Mouse (Mus musculus) CD4-positive, CD25-positive, alpha-beta regulatory T cell, adult 4 months (primary cell): Measurements from ENCODE around the gene Hdlbp. TPM values are rescaled to one million over a fixed set of nuclear protein-coding genes. Genes with fewer than 3 reads are reported as not detected.
"Not testable (repeated sequence)": the region's sequence is repeated elsewhere in the genome, so short reads cannot be mapped to it uniquely, and the experiment has no call there.

Experiments used
- ATAC-seq: one replicate; pipeline ENCODE4 v1.8.0; 2017
- polyA plus RNA-seq, 2 experiments: library from polyadenylated mRNA; unstranded; fragments of 100-300 nt; shearing (Covaris generic); gene quantifications; one replicate each; pipeline ENCODE4 v1.2.1; 2017

Hdlbp gene
- 10 to 100 TPM; 49.6 to 73.9 TPM for polyA plus RNA-seq

DNA sequence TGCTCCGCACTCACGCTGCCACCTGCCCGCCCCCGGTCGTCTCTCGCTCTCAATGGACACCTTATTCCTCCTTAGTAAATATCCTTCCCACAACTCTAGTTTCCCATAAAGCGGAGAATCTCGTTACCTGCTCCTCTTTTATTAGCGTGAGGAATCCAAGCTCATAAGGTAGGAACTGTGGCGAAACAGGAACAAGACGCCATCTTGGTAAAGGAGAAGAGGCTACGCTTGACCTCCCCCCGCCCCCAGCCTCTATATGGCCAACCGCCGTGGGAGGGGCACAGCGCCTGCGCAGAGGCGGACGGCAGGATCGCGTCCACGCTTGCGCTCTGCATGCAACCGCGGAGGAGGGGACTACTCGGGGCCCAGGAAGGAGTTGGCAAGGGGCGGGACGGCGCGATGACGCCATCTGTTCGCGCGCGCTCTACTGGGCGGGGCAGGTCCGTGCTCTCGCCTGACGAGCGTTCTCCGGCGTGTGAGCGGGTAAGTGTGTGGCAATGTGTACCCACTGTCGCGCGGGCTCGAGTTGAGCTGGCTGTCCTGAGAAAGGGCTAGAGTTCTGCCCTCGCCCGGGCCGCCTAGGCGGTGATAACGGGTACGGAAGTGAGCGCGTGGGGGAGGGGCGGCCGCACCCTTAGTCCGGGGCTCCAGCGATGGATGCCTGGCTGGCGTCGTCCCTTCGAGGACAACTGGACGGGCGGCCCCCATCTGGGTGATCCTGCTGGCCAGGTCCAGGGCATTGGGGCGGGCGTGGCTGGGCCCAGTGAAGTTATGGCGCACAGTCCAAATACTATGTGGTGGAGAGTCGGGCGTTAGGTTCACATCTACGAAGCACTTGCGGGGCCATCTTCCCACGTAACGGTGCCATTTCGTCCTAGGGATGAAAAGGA, at the start of gene Hdlbp:
Gene Hdlbp (minus strand): TSS at position 230 of the 890 bp plus-strand sequence.
- ATAC-seq: peak; percentile 78

- ATAC-seq: no peak
Measured at GRCm38 (mm10) chr1:93522325-93522724, 43.7 kb upstream of the Hdlbp start.

DNA sequence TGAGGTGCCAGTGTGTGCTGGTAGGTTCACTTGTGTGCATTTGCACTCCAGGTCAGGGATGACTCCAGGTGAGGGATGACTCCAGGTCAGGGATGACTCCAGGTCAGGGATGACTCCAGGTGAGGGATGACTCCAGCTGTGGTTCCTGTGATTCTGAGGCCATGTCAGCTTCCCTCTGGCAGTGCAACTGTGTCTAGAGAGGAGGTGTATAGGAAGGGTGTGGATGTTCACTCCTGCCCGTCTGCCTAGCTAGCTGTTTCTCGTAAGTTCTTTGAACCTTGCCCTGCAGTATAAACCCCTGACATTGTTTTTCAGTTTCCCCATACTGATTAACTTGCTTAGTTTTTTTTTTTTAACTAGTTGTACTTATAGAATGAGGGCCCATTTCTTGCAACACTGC, 42.9 kb upstream of the Hdlbp start:
- ATAC-seq: no peak

DNA sequence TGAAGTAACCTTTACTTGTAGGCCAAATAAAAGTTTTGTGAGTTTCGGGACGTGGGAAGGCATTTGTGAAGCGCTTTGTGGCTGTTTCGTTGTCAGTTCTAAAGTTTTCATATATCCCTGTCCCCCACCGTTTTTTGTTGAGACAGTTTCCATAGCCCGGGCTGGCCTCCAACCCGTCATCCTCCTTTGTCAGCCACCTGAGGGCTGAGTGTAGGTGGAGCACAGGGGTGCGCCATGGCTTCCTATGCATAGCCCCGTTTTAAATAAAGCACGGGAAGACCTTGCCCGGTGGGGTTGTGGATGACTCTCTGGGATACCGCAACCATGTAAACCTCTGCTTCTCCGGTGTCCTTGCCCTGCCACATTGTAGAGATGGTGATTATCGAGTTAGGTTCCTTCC, 34.6 kb upstream of the Hdlbp start:
- ATAC-seq: no peak

DNA sequence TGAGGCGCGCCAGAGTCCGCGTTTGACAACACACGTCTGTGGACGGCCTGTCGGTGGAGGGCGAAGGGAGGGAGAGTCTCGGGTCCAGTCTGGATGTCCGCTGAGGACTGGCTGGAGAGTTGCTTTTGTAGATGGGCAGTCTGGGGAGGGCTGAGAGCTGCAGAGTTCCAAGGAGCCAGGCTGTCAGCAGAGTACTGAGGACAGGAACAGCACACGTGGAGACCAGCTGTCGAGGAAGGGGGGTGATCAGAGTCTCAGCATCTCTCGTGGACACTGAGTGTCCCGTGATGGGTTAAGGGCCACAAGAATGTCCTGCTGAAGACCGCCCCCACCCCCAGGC, 33.7 kb upstream of the Hdlbp start:
- no peak for ATAC-seq

- peak; percentile 97 for ATAC-seq
Measured at GRCm38 (mm10) chr1:93511585-93512350, 33.2 kb upstream of the Hdlbp start, which contains the start of gene Farp2. Farp2 (plus strand) TSS chr1:93512079.

DNA sequence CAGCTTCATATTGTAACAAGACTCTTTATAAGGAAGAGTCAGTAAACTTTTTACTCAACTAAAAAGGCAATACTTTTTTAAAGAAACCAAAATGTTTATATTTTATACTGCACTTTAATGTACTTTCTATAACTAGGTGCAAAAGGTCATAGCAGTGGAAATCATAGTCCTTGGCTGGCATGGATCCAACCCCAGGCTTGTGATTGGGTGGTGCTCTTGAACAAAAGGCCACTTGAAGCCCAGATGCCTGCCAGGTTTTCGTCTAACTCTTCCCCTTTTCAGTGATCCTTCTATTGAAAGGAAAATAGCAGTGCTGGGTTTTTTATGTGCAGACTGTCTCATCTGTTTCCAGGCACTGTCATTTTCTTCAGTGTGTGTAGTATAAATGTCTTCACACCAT, 30.0 kb upstream of the Hdlbp start:
- ATAC-seq: not testable (repeated sequence)

DNA sequence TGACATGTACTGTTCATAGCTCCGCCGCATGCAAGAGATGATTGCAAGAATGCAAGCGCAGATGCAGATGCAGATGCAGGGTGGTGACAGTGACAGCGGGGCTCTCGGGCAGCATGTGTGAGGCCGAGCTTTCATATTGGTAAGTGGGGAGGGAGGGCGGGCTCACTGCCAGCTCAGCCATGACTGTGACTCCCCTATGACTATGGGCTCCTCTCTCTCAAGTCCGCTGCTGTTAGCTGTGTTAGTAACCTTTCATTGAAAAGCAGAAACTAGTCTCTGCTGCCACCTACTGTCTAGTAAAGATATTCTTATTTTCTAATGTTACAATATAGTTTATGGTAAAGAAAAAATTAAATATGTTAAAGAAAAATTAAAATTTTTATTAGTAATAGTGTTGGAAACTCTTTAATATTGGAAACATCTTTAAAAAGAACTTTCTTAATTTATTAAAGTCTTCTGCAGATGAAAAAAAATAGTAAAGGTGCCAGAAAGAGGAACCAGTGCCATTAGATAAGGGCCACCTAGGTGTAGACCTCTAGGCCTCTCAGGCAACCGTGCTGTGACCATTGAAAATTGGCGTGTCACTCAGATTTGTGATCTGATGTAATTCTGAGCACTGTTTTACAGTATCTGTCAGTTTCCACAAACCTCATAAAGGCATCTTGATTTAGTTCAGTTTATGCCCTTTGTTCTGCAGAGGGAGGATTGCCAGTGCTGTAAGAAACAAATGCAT, 28.5 kb upstream of the Hdlbp start:
- ATAC-seq: peak; percentile 38

DNA sequence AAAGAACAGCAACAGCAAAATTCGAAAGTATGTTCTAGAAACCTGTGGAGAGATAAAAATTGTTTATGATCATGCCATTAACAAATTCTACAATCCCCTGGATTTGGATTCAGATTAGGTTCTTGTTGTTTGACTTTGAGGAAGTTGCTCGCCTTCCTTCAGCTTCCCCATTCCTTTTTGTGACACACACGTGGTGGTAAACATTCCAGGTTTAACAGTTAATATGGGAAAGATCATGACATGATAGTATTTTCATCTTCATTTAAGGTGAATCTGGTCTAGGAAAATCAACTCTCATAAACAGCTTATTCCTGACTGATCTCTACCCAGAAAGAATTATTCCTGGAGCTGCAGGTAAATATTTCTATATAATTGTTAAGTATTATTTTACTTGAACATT, 16.7 kb upstream of the Hdlbp start:
- no peak for ATAC-seq

GRCm38 (mm10) chr1:93486302-93486701, 7.7 kb upstream of the Hdlbp start:
- ATAC-seq: not testable (repeated sequence)

- no peak for ATAC-seq
Measured at GRCm38 (mm10) chr1:93479476-93480083, 965 bp upstream of the Hdlbp start.

DNA sequence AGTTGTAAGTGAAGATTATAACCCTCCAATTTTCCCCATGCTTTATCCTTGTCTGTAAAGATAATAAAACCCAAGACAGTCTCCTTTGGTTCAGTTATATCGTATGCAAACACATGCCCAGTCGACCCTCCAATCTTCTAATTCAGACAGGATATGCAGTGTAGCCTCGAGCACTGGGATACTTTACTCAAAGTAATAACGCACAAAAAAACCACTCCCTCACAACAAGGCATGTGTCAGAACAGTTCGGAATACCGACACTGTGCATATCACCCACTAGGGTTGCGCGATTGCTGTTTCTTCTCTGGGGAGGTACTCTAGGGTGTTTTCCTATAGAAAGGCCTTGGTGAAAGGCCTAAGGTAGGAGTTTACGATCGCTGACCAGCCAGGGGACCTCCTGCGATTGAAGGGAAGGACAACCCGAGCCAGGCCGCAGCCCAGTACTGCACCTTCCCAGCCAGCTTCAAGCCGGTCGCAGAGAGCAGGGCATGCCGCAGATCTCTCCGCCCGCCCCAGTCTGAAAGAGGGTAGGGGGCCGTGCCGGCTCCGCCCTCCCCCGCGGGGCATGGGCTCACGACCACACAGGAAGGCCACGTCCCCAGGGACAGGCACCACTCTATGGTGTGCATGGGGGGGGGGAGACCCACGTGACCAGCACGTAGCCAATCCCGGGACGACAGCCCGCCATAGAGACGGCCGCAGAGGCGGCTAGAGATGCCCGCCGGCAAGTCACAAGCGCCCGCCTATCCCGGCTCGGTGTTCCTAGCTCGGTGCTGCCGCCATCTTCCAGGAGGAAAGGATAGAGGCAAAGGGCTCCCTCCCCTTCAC, 643 bp downstream of the Hdlbp start:
- peak; percentile 78 for ATAC-seq

GRCm38 (mm10) chr1:93475694-93476093, 2.9 kb downstream of the Hdlbp start:
- ATAC-seq: no peak

DNA sequence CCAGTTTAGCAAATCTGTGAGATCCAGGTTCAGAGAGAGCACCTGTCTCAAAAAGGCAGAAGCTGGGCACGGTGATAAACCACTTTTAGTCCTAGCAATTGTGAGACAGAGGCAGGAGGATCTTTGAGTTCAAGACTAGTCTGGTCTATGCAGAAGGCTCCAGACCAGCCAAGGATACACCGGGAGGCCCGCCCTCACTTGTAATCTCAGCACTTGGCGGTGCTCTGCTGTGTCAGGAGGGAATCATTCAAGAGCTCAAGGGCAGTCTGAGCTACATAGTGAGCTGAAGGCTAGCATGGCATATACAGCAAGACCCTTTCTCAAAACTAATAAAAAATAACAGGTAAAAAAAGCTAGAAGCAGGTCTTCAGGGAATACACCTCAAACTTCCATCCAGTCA, 10.0 kb downstream of the Hdlbp start:
- ATAC-seq: no peak

DNA sequence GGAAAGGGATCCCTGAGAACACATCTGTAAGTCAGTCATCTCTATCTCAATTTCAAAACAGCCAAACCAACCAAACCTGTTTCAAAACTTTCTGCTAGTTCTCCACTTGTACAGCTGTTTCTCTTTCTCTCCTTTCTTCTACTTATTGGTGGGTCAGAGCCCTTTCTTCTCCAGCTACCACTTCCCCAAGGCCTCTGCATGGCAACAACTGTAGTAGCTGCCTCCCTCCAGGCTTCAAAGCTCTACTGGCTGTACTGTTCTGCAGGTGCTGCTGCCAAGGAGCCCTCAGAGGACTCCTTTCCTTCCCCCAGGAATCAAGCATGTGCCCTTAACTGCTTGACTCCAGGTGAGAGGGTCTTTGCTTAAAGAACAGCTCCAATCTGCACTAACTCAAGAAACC, 12.9 kb downstream of the Hdlbp start:
- ATAC-seq: no peak

DNA sequence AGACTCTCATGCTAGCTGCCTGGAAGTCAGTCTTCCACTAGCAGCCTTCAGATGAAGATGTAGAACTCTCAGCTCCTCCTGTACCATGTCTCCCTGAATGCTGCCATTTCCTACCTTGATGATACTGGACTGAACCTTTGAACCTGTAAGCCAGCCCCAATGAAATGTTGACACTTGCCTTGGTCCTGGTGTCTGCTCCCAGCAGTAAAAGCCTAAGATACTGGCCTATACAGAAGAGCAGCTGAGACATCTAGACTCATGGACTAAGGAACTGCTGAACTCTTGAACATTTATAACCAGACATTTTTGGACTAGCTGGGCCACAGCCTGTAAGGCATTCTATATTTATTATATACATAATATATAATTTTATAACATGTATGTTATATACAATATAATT, 13.5 kb downstream of the Hdlbp start:
- ATAC-seq: no peak

- ATAC-seq: no peak
Measured at GRCm38 (mm10) chr1:93459101-93459500, 19.5 kb downstream of the Hdlbp start.

DNA sequence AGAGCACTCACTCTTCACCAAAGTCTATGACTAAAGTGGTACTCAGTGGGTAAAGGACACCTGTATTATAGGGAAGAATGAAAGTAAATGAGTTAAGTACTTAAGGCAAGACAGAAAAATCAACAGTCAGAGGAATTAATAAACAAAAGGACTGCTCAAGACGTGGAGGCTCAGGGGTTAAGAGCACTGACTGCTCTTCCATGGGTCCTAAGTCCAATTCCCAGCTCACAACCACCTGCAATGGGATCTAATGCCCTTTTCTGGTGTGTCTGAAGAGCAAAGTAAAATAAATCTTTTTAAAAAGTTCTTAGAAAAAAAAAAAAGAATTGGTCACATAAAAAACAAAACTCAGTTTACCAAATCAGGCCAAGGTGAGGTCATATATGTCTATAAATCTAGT, 20.3 kb downstream of the Hdlbp start:
- no peak for ATAC-seq

- ATAC-seq: no peak
Measured at GRCm38 (mm10) chr1:93453721-93454255, 24.8 kb downstream of the Hdlbp start.

GRCm38 (mm10) chr1:93450118-93450517, 28.5 kb downstream of the Hdlbp start:
- not testable (repeated sequence) for ATAC-seq

GRCm38 (mm10) chr1:93445822-93446162, 32.8 kb downstream of the Hdlbp start:
- ATAC-seq: peak; percentile 49
